Mouse (Mus musculus): ENCODE data around the gene Wnt8b. TPM values are rescaled to one million over a fixed set of nuclear protein-coding genes. Genes with fewer than 3 reads are reported as not detected.
A peak's percentile ranks its signal among the peaks of the same experiment; 100 is the strongest.

The Wnt8b gene
- total and polyA plus RNA-seq, 3 experiments, result not detected

GRCm38 (mm10) chr19:44553286-44553685 lies 60.0 kb downstream of the Wnt8b start:
- TF ChIP-seq JUND (IDR thresholded peaks at IDR 0.05; ENCODE audit: low read depth, low read length), result no peak
- no peak for DNase-seq (ENCODE audit: low read depth, low spot score)
- H3K27ac ChIP-seq (ENCODE audit: control insufficient read depth, low read depth, low read length), result no peak overlapping the region
- H3K27me3 ChIP-seq (ENCODE audit: control insufficient read depth in 1 of 2, insufficient read depth in 2 of 2, low read length in 2 of 2), result no peaks in the 10 kb centered on the region
- H3K4me1 ChIP-seq (ENCODE audit: control insufficient read depth in 1 of 2, insufficient read depth in 2 of 2, low read length in 2 of 2), result peaks cover 2 to 10% of the 10 kb centered on the region in 2 experiments; a peak in 2 of 4 replicates
- peaks cover 19% of the 10 kb centered on the region for H3K79me2 ChIP-seq (ENCODE audit: control insufficient read depth, insufficient read depth, low read length, poor library complexity)
- H3K36me3 ChIP-seq (ENCODE audit: control insufficient read depth in 1 of 2, insufficient read depth in 2 of 2, low read length in 2 of 2), result peaks cover 11 to 13% of the 10 kb centered on the region in 2 experiments
- H3K4me3 ChIP-seq (ENCODE audit: control insufficient read depth in 1 of 2, insufficient read depth in 1 of 2, low read depth in 2 of 2, low read length in 2 of 2), result no peak overlapping the region
- no peak overlapping the region for H3K9ac ChIP-seq (ENCODE audit: control insufficient read depth, low read depth, low read length, poor library complexity, severe bottlenecking)
- H3K9me3 ChIP-seq (replicated peaks; ENCODE audit: insufficient read depth, low read length), result no peaks in the 10 kb centered on the region

GRCm38 (mm10) chr19:44554490-44554860 lies 61.2 kb downstream of the Wnt8b start:
- H3K9me3 ChIP-seq (replicated peaks; ENCODE audit: insufficient read depth, low read length), result no peaks in the 10 kb centered on the region
- H3K4me3 ChIP-seq (ENCODE audit: control insufficient read depth in 1 of 2, insufficient read depth in 1 of 2, low read depth in 2 of 2, low read length in 2 of 2), result peak overlapping the region; percentile 85 to 88
- peak overlapping the region; percentile 83 for H3K9ac ChIP-seq (ENCODE audit: control insufficient read depth, low read depth, low read length, poor library complexity, severe bottlenecking)
- H3K36me3 ChIP-seq (ENCODE audit: control insufficient read depth in 1 of 2, insufficient read depth in 2 of 2, low read length in 2 of 2), result peaks cover 11 to 13% of the 10 kb centered on the region in 2 experiments
- peak; percentile 80 for DNase-seq (ENCODE audit: low read depth, low spot score)
- peaks cover 2 to 10% of the 10 kb centered on the region in 2 experiments; a peak in 2 of 4 replicates for H3K4me1 ChIP-seq (ENCODE audit: control insufficient read depth in 1 of 2, insufficient read depth in 2 of 2, low read length in 2 of 2)
- TF ChIP-seq CHD2 (IDR thresholded peaks at IDR 0.05; ENCODE audit: low read length) (no peak), MAX (IDR thresholded peaks at IDR 0.05; ENCODE audit: low read length) (no peak), ZNF384 (IDR thresholded peaks at IDR 0.05; ENCODE audit: low read depth, low read length) (peak; percentile 79), SMC3 (IDR thresholded peaks at IDR 0.05; ENCODE audit: low read depth, low read length) (no peak), SIN3A (IDR thresholded peaks at IDR 0.05; ENCODE audit: low read length) (0 out of 2 replicates have a peak, but pooled peaks have one; percentile 40), TBP (IDR thresholded peaks at IDR 0.05; ENCODE audit: low read depth, low read length) (peak; percentile 70; the same call in 1 of the 2 replicates), GATA1 (IDR thresholded peaks at IDR 0.05; ENCODE audit: low read depth, low read length) (no peak), EP300 (IDR thresholded peaks at IDR 0.05; ENCODE audit: low read depth in 1 of 2, low read length in 2 of 2) (0 out of 4 replicates have a peak, but pooled peaks of 1 of the 2 experiments have one; percentile 24)
- peaks cover 19% of the 10 kb centered on the region for H3K79me2 ChIP-seq (ENCODE audit: control insufficient read depth, insufficient read depth, low read length, poor library complexity)
- H3K27ac ChIP-seq (ENCODE audit: control insufficient read depth, low read depth, low read length), result peak overlapping the region; percentile 77
- H3K27me3 ChIP-seq (ENCODE audit: control insufficient read depth in 1 of 2, insufficient read depth in 2 of 2, low read length in 2 of 2), result no peaks in the 10 kb centered on the region

GRCm38 (mm10) chr19:44554861-44555590 lies 61.8 kb downstream of the Wnt8b start, which contains the start of gene Ndufb8:
TSS of gene Ndufb8 (minus strand) at chr19:44555440.
- no peaks in the 10 kb centered on the region for H3K27me3 ChIP-seq (ENCODE audit: control insufficient read depth in 1 of 2, insufficient read depth in 2 of 2, low read length in 2 of 2)
- H3K27ac ChIP-seq (ENCODE audit: control insufficient read depth, low read depth, low read length), result peak within 1 kb of the TSS; percentile 77
- peak within 1 kb of the TSS; percentile 85 to 88 for H3K4me3 ChIP-seq (ENCODE audit: control insufficient read depth in 1 of 2, insufficient read depth in 1 of 2, low read depth in 2 of 2, low read length in 2 of 2)
- H3K79me2 ChIP-seq (ENCODE audit: control insufficient read depth, insufficient read depth, low read length, poor library complexity), result peaks cover 19% of the 10 kb centered on the region
- H3K36me3 ChIP-seq (ENCODE audit: control insufficient read depth in 1 of 2, insufficient read depth in 2 of 2, low read length in 2 of 2), result peaks cover 9 to 13% of the 10 kb centered on the region in 2 experiments
- DNase-seq (ENCODE audit: low read depth, low spot score), result peak; percentile 98
- H3K9ac ChIP-seq (ENCODE audit: control insufficient read depth, low read depth, low read length, poor library complexity, severe bottlenecking), result peak within 1 kb of the TSS; percentile 83
- H3K4me1 ChIP-seq (ENCODE audit: control insufficient read depth in 1 of 2, insufficient read depth in 2 of 2, low read length in 2 of 2), result peaks cover 2 to 10% of the 10 kb centered on the region in 2 experiments; a peak in 2 of 4 replicates
- no peaks in the 10 kb centered on the region for H3K9me3 ChIP-seq (replicated peaks; ENCODE audit: insufficient read depth, low read length)
- TF ChIP-seq TCF12 (IDR thresholded peaks at IDR 0.05; ENCODE audit: low read depth, low read length), result peak; percentile 83
- TF ChIP-seq JUND (IDR thresholded peaks at IDR 0.05; ENCODE audit: low read depth, low read length), result no peak
- TF ChIP-seq NRF1 (IDR thresholded peaks at IDR 0.05; ENCODE audit: insufficient read depth, low read depth, low read length, poor library complexity, severe bottlenecking), result peak; percentile 91
- 0 out of 2 replicates have a peak, but pooled peaks have one; percentile 28 for TF ChIP-seq ELF1 (IDR thresholded peaks at IDR 0.05; ENCODE audit: low read depth, low read length)
- TF ChIP-seq TAL1 (IDR thresholded peaks at IDR 0.05; ENCODE audit: low read length), result no peak
- no peak for TF ChIP-seq GABPA (IDR thresholded peaks at IDR 0.05; ENCODE audit: low read depth, low read length)
- TF ChIP-seq KAT2A (conservative IDR thresholded peaks at IDR 0.05; ENCODE audit: low read depth, low read length), result no peak; the same call in 1 of the 2 replicates
- no peak for TF ChIP-seq ZNF384 (IDR thresholded peaks at IDR 0.05; ENCODE audit: low read depth, low read length)
- no peak for TF ChIP-seq CTCF (IDR thresholded peaks at IDR 0.05 in 2 of 3, conservative IDR thresholded peaks at IDR 0.05 in 1 of 3; ENCODE audit: control insufficient read depth in 1 of 3, insufficient read depth in 1 of 3, low read depth in 2 of 3, low read length in 3 of 3, poor library complexity in 1 of 3, severe bottlenecking in 1 of 3)
- TF ChIP-seq POLR2AphosphoS5 (IDR thresholded peaks at IDR 0.05; ENCODE audit: borderline replicate concordance, low read depth, low read length), result no peak
- TF ChIP-seq MXI1 (IDR thresholded peaks at IDR 0.05; ENCODE audit: low read depth, low read length), result peak; percentile 68; the same call in 1 of the 2 replicates
- TF ChIP-seq MYB (IDR thresholded peaks at IDR 0.05; ENCODE audit: low read depth, low read length), result no peak
- TF ChIP-seq SIN3A (IDR thresholded peaks at IDR 0.05; ENCODE audit: low read length), result peak; percentile 81
- TF ChIP-seq HCFC1 (IDR thresholded peaks at IDR 0.05; ENCODE audit: low read depth, low read length), result peak; percentile 92
- 0 out of 2 replicates have a peak, but pooled peaks have one; percentile 1 for TF ChIP-seq GATA1 (IDR thresholded peaks at IDR 0.05; ENCODE audit: low read depth, low read length)
- TF ChIP-seq BHLHE40 (IDR thresholded peaks at IDR 0.05; ENCODE audit: borderline replicate concordance, low read depth, low read length), result no peak
- TF ChIP-seq EP300 (IDR thresholded peaks at IDR 0.05; ENCODE audit: low read depth in 1 of 2, low read length in 2 of 2), result peak in 1 of 2 experiments; percentile 9; a peak in 2 of 4 replicates
- peak; percentile 91 for TF ChIP-seq TBP (IDR thresholded peaks at IDR 0.05; ENCODE audit: low read depth, low read length)
- TF ChIP-seq POLR2AphosphoS2 (IDR thresholded peaks at IDR 0.05; ENCODE audit: low read length), result peak; percentile 93
- TF ChIP-seq MAFK (IDR thresholded peaks at IDR 0.05; ENCODE audit: borderline replicate concordance, low read depth, low read length), result no peak
- no peak for TF ChIP-seq CHD2 (IDR thresholded peaks at IDR 0.05; ENCODE audit: low read length)
